Mouse (Mus musculus) heart, embryonic 12.5 days (tissue): ENCODE data around the gene Nfib. TPM values are rescaled to one million over a fixed set of nuclear protein-coding genes. Genes with fewer than 3 reads are reported as not detected.

ENCODE experiments used
- ATAC-seq: fragments of 200-750 bp; cut with Nextera tagmentation; 2 replicates; pipeline ENCODE4 v1.8.0; 2017; ENCODE audit warnings: moderate TSS enrichment, moderate library complexity; ENCODE audit not compliant: insufficient number of reproducible peaks, low FRiP score
- H3K27ac ChIP-seq: fragments of 300-500 bp; sonication (generic); 2 replicates; pipeline ENCODE4 v1.5.1; 2016; ENCODE audit warnings: mild to moderate bottlenecking, moderate library complexity; ENCODE audit not compliant: poor library complexity, severe bottlenecking
- H3K27me3 ChIP-seq: fragments of 300-500 bp; sonication (generic); replicated peaks from 2 replicates; pipeline ENCODE4 v1.6.1; 2016; ENCODE audit warnings: mild to moderate bottlenecking, moderate library complexity
- H3K36me3 ChIP-seq: fragments of 300-500 bp; sonication (generic); 2 replicates; pipeline ENCODE4 v1.6.1; 2016; ENCODE audit warnings: mild to moderate bottlenecking, moderate library complexity
- H3K4me1 ChIP-seq: fragments of 300-500 bp; sonication (generic); replicated peaks from 2 replicates; pipeline ENCODE4 v1.6.1; 2016; ENCODE audit warnings: mild to moderate bottlenecking
- H3K4me2 ChIP-seq: fragments of 300-500 bp; sonication (generic); 2 replicates; pipeline ENCODE4 v1.6.1; 2016; ENCODE audit warnings: mild to moderate bottlenecking, moderate library complexity
- H3K4me3 ChIP-seq: fragments of 300-500 bp; sonication (generic); 2 replicates; pipeline ENCODE4 v1.5.1; 2016; ENCODE audit warnings: mild to moderate bottlenecking
- H3K9ac ChIP-seq: fragments of 300-500 bp; sonication (generic); 2 replicates; pipeline ENCODE4 v1.6.1; 2016; ENCODE audit warnings: mild to moderate bottlenecking, moderate library complexity
- H3K9me3 ChIP-seq: fragments of 300-500 bp; sonication (generic); replicated peaks from 2 replicates; pipeline ENCODE4 v1.6.1; 2016; ENCODE audit warnings: mild to moderate bottlenecking, moderate library complexity
- WGBS: fragments of 180-500 bp; shearing (Covaris S2); methylation state at CpG from one replicate; pipeline ENCODE4 v1.1.7; 2016; 5-methylcytosine and 5-hydroxymethylcytosine counted together
- polyA plus RNA-seq: library from polyadenylated mRNA; unstranded; fragments of >200 nt; fragmentation: Nextera tagmentation; extraction: Ambion mirVana; gene quantifications from 2 replicates; pipeline ENCODE4 v1.2.1, GENCODE M21; 2016

Gene Nfib
- polyA plus RNA-seq, 1 experiment from 2014 or later, result 57.5 TPM

GRCm38 (mm10) chr4:82686037-82686436 is 19.5 kb downstream of the Nfib start:
- no peak overlapping the region for H3K4me3 ChIP-seq
- H3K27me3 ChIP-seq, result no peaks in the 10 kb centered on the region
- H3K4me1 ChIP-seq, result peaks cover 18% of the 10 kb centered on the region
- H3K9me3 ChIP-seq, result no peaks in the 10 kb centered on the region
- no peak overlapping the region for H3K4me2 ChIP-seq
- no peak for ATAC-seq
- no peaks in the 10 kb centered on the region for H3K36me3 ChIP-seq
- H3K27ac ChIP-seq, result no peak overlapping the region
- 83% methylated on average over 6 of the region's 6 CpGs for WGBS
- H3K9ac ChIP-seq, result no peak overlapping the region

DNA sequence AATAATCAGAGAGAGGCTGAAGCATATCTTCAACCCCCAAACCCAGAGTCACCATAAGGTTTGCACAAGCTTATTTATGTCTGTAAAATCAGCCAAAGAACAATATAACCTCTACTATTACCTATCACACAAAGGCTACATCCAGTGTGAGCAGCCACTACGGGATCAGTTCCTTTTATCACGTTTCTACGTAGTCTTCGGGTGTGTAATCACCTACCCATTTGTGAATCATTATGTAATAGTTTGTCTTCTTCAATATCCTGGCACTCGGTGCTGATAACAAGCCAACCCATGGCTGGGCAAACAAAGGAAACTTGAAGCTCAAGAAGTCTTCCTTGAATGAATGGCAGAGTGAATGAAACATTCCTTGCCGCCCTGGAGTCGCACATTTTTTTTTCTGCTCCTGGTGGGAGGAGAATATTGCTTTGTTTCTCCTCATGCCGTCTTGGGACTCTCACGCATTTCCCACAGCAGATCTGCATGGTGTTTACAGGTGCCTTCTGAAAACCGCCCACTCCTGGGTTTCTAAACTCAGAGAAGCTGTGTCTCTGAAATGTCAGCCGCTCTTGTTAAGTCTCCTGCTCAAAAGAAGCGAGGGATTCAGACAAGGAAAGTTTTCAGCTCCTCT is 21.3 kb downstream of the Nfib start:
- WGBS, result 53% methylated on average over 12 of the region's 12 CpGs
- H3K4me3 ChIP-seq, result no peak overlapping the region
- no peaks in the 10 kb centered on the region for H3K9me3 ChIP-seq
- no peak overlapping the region for H3K9ac ChIP-seq
- H3K36me3 ChIP-seq, result no peaks in the 10 kb centered on the region
- H3K27me3 ChIP-seq, result no peaks in the 10 kb centered on the region
- H3K27ac ChIP-seq, result no peak overlapping the region
- no peak for ATAC-seq
- peak overlapping the region; percentile 8; the same call in 1 of the 2 replicates for H3K4me2 ChIP-seq
- peaks cover 10% of the 10 kb centered on the region for H3K4me1 ChIP-seq

DNA sequence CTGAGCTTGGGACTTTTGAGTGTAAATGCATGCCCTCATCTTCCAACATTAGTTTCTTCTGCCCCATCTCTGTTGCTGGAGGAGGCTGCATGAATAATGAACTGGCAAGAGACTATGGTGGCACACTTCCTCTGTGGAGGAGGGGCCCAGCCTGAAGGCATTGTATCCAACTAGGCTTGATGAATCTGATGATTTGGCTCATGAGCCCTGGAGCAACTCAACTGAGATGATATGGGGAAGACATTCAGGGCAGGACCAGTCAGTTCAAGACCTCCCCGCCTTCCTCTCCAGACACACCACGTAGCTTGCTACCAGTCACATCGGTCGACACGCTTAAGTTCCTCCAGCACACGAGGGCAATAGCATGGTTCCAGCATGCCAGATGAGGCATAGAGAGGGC is 22.0 kb downstream of the Nfib start:
- WGBS, result 92% methylated on average over 6 of the region's 6 CpGs
- Histone ChIP-seq H3K27ac (no peak overlapping the region), H3K4me3 (no peak overlapping the region), H3K4me2 (no peak overlapping the region), H3K9ac (no peak overlapping the region), H3K9me3 (no peaks in the 10 kb centered on the region), H3K4me1 (peaks cover 10% of the 10 kb centered on the region), H3K27me3 (no peaks in the 10 kb centered on the region), H3K36me3 (no peaks in the 10 kb centered on the region)
- ATAC-seq, result no peak

- ATAC-seq, result no peak
- no peak overlapping the region for H3K4me3 ChIP-seq
- no peak overlapping the region for H3K9ac ChIP-seq
- H3K27me3 ChIP-seq, result no peaks in the 10 kb centered on the region
- H3K27ac ChIP-seq, result no peak overlapping the region
- no peaks in the 10 kb centered on the region for H3K4me1 ChIP-seq
- 0 out of 2 replicates have a peak, but pooled peaks cover 2% of the 10 kb centered on the region for H3K9me3 ChIP-seq
- 82% methylated on average over 2 of the region's 2 CpGs for WGBS
- no peak overlapping the region for H3K4me2 ChIP-seq
- no peaks in the 10 kb centered on the region for H3K36me3 ChIP-seq
Measured at GRCm38 (mm10) chr4:82676104-82676503, 29.4 kb downstream of the Nfib start.

- H3K27ac ChIP-seq, result no peak overlapping the region
- no peaks in the 10 kb centered on the region for H3K27me3 ChIP-seq
- H3K36me3 ChIP-seq, result no peaks in the 10 kb centered on the region
- no peaks in the 10 kb centered on the region for H3K9me3 ChIP-seq
- ATAC-seq, result no peak
- H3K4me3 ChIP-seq, result no peak overlapping the region
- WGBS, result 69% methylated on average over 3 of the region's 3 CpGs
- H3K9ac ChIP-seq, result no peak overlapping the region
- H3K4me1 ChIP-seq, result no peaks in the 10 kb centered on the region
- H3K4me2 ChIP-seq, result no peak overlapping the region
Measured at GRCm38 (mm10) chr4:82667271-82667872, 38.2 kb downstream of the Nfib start.

DNA sequence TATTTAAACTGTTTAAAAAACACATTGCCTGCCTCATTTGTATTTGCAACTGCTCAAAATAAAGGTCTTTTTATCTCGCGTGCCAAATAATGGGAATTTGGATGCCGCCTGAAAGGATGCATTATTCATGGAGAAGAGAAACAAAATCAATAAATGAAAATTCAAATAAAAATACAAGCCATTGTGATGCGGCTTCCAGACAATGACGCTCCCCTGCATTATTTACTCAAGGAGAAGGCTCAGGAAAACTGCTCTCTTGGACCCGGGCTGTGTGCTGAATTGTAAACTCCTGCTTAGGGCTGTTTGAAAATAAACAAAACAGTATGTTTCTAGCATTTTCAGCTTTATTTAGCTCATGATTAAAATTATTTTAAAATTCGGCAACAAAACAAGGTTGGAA is 41.1 kb downstream of the Nfib start:
- Histone ChIP-seq H3K27me3 (no peaks in the 10 kb centered on the region), H3K9ac (no peak overlapping the region), H3K4me1 (0 out of 2 replicates have a peak, but pooled peaks cover 3% of the 10 kb centered on the region), H3K36me3 (no peaks in the 10 kb centered on the region), H3K9me3 (no peaks in the 10 kb centered on the region), H3K4me2 (no peak overlapping the region), H3K27ac (no peak overlapping the region), H3K4me3 (no peak overlapping the region)
- 85% methylated on average over 7 of the region's 7 CpGs for WGBS
- no peak for ATAC-seq

DNA sequence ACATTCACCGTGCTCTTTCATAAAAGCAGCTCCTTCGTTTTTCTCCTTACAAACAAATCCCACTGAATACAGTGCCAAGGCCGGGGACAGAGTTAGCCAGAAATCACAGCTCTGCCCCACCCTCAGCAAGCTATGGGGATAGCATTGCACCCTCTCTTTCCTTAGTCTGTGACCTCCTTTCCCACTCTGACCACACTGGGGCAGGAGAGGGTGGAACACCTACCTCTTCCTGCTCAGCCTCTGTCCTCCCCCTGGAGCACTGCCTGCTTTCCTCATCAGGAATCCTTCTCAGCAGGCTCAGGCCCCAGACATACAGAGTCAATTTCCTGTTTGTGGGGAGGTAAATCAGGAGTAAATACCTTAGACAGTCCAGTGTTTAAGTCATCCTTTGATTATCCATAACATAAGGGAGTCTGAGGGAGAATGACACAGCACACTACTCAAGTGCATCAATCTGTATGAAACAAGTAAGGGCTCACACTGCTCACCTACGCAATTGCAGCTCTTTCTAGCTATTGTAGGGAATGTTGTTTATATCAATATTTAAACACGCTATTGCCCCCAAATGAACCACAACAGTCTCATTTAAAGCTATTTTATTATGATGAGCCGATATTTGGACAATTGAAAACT is 41.7 kb downstream of the Nfib start:
- H3K27me3 ChIP-seq, result no peaks in the 10 kb centered on the region
- H3K4me1 ChIP-seq, result 0 out of 2 replicates have a peak, but pooled peaks cover 3% of the 10 kb centered on the region
- H3K36me3 ChIP-seq, result no peaks in the 10 kb centered on the region
- no peaks in the 10 kb centered on the region for H3K9me3 ChIP-seq
- whole genome bisulfite sequencing, result 83% methylated on average over 6 of the region's 6 CpGs
- ATAC-seq, result no peak
- H3K4me2 ChIP-seq, result no peak overlapping the region
- H3K9ac ChIP-seq, result no peak overlapping the region
- no peak overlapping the region for H3K4me3 ChIP-seq
- H3K27ac ChIP-seq, result no peak overlapping the region

- H3K27me3 ChIP-seq, result no peaks in the 10 kb centered on the region
- H3K4me2 ChIP-seq, result no peak overlapping the region
- H3K9ac ChIP-seq, result no peak overlapping the region
- no peak overlapping the region for H3K27ac ChIP-seq
- no peaks in the 10 kb centered on the region for H3K9me3 ChIP-seq
- 0 out of 2 replicates have a peak, but pooled peaks cover 3% of the 10 kb centered on the region for H3K4me1 ChIP-seq
- H3K4me3 ChIP-seq, result no peak overlapping the region
- no peaks in the 10 kb centered on the region for H3K36me3 ChIP-seq
- WGBS, result 54% methylated on average over 3 of the region's 3 CpGs
- no peak for ATAC-seq
Measured at GRCm38 (mm10) chr4:82662626-82663025, 42.9 kb downstream of the Nfib start.

GRCm38 (mm10) chr4:82662222-82662621 is 43.3 kb downstream of the Nfib start:
- Histone ChIP-seq H3K9me3 (no peaks in the 10 kb centered on the region), H3K4me2 (no peak overlapping the region), H3K27me3 (no peaks in the 10 kb centered on the region), H3K9ac (no peak overlapping the region), H3K4me1 (0 out of 2 replicates have a peak, but pooled peaks cover 3% of the 10 kb centered on the region), H3K27ac (no peak overlapping the region), H3K36me3 (no peaks in the 10 kb centered on the region), H3K4me3 (no peak overlapping the region)
- 59% methylated on average over 9 of the region's 9 CpGs for WGBS
- no peak for ATAC-seq

DNA sequence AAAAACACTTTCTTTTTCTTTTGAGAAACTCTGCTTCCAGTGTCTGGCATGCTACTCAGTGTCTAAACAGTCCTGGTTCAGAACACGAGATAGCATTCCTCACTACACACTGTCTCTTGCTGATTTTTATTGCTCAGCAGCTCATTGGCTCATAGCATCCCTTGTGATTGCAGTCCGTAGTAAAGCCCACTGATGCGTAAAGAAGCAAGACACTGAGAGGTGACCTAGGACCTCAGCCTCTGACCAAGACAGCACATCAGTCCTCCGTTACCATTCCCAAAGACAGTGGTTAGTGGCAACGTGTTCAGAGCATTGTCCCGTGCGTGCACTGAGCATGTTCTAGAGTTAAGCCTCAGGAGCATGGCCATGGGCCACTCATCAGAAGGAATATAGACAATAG is 44.3 kb downstream of the Nfib start:
- Histone ChIP-seq H3K4me3 (no peak overlapping the region), H3K4me2 (no peak overlapping the region), H3K9me3 (no peaks in the 10 kb centered on the region), H3K27ac (no peak overlapping the region), H3K27me3 (no peaks in the 10 kb centered on the region), H3K9ac (no peak overlapping the region), H3K4me1 (0 out of 2 replicates have a peak, but pooled peaks cover 3% of the 10 kb centered on the region), H3K36me3 (no peaks in the 10 kb centered on the region)
- WGBS, result 87% methylated on average over 7 of the region's 7 CpGs
- no peak for ATAC-seq

DNA sequence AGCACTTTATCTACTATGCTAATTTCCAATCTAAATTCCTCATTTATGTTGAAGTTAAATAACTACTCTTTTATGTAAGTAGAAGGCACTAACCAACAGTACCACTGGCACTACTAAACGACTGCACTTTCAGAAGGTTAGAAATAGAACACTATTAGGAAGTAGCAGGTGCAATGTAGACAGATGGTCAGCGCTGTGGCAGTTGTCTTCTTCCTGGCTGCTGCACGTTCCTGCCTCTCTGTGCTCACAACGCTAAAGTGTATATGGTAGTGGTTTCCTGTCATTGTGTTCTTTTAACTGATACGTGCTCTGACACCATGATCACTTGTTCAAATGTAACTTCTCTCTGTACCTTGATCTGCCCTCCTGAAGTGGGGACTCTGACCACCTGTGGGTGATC is 59.9 kb downstream of the Nfib start:
- Histone ChIP-seq H3K36me3 (no peaks in the 10 kb centered on the region), H3K9ac (no peak overlapping the region), H3K27ac (no peak overlapping the region), H3K4me2 (no peak overlapping the region), H3K27me3 (no peaks in the 10 kb centered on the region), H3K9me3 (no peaks in the 10 kb centered on the region), H3K4me1 (peaks cover 13% of the 10 kb centered on the region), H3K4me3 (no peak overlapping the region)
- no peak for ATAC-seq
- WGBS, result 68% methylated on average over 5 of the region's 5 CpGs
